Mouse (Mus musculus): ENCODE measurements around the gene Nap1l5.

DNA sequence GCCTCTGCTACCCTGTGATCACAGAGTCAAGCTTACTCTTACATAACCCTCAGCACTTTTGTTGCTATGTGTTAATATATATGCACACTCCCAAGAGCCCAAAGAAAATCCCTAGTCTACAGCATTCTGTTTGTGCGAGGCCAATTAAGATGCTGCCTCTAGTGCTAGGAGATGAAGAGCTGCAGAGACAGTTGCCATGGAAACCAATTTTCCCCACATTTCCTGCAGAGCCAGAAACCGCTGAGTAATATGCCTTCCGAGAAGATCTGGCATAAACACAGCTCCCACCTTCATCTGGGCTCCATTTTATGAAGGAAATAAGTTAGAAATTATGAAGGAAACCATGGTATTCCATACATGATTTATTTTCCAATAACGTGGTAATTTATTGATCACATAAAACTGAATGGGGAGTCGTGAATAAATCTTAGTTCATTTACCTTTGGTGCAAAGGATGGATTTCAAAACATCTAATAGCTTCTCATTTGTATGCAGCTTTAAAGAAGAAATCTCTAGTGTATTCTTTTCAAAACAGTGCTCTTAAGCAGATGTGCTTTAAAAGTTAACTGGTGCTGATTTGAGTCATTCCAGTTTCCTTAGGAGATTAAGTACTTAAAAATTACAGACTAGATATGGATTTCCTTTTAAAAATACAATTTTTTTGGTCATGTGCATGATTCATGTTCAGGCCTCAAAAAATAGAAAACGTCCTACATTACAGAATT, 26.5 kb upstream of the Nap1l5 start:
- TF ChIP-seq CTCF (IDR thresholded peaks at IDR 0.05; ENCODE audit: control insufficient read depth, insufficient read depth, insufficient replicate concordance, low read depth, low read length), result no peak
- TF ChIP-seq POLR2A (IDR thresholded peaks at IDR 0.05; ENCODE audit: control insufficient read depth, low read depth, low read length), result no peak

Data from testis, adult 2 months (tissue).